Mouse (Mus musculus) layer of hippocampus, postnatal 36 days (tissue): ENCODE results near the gene Inafm1. TPM values are rescaled to one million over a fixed set of nuclear protein-coding genes. Genes with fewer than 3 reads are reported as not detected.
A peak's percentile ranks its signal among the peaks of the same experiment; 100 is the strongest.
"Not testable (repeated sequence)": the region's sequence is repeated elsewhere in the genome, so short reads cannot be mapped to it uniquely, and the experiment has no call there.

Source experiments
- DNase-seq, 2 experiments: peaks; one replicate each; pipeline ENCODE4 v3.0.0; 2022
- total RNA-seq, 2 experiments: library from RNA; stranded (reverse); gene quantifications; 2 replicates each; pipeline ENCODE4 v1.2.3; 2021

Gene Inafm1
- total RNA-seq = 10 to 100 TPM; 31.2 to 33.0 TPM

GRCm38 (mm10) chr7:16273081-16273765 lies at the start of gene Inafm1:
Gene Inafm1 (minus strand): TSS chr7:16273617.
- DNase-seq = peak; percentile 76 to 78

DNA sequence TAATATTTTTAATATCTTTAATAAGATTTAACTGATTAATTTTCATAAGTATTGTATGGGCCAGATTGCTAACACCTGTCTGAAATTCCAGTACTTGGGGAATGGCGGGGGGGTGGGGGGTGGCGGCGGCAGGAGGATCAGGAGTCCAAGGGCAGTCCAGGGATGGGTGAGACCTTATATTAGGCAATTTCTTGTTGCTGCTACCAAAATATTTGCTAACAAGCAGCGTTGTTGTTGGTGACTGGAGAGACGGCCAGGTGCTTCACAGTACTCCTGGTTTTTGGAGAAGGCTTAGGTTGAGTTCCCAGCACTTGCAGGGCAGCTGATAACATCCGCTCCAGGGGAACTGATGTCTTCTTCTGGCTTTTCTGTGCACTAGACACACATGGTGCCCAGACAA lies 47.1 kb upstream of the Inafm1 start:
- DNase-seq = no peak

DNA sequence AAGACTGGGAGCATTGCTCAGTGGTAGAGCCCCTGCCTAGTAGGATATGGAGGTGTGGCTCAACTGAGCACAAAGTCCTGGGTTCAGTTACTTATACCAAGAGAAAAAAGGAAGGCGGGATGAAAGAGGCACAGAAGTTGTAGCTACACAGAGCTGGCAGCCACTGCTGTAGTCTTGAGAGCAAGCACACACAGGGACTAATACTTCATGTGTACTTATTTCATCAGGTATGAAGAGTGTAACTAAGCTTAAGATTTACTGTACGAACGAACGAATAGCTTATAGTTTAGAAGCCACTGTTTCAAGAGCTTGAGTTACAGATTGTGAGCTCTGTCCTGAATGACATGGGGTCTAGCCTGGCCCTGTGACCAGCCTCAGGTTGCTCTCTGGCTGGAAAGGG lies 45.8 kb upstream of the Inafm1 start:
- DNase-seq = no peak

GRCm38 (mm10) chr7:16317094-16317493 lies 43.7 kb upstream of the Inafm1 start:
- DNase-seq = no peak

DNA sequence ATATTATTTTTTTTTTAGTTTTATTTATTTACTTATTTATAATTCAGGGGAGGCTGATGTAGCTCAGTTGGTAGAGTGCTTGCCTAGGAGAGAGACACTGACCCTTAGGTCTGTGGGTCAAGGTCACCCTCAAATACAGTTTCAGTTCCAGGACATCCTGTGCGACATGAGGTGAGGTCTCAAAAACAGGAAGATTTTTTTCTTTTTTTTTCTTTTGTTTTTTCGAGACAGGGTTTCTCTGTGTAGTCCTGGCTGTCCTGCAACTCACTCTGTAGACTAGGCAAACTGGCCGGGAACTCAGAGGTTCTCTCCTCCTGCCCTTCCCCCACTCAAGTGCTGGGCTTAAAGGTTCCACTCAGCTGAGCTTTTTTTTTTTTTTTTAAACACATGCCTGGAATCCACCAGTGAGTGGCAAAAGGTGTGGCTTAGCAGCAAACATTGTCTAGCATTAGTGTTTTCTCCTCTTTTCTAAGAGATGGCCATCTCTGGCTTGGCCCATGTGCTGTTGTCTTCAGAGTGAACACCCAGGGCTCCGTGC lies 41.9 kb upstream of the Inafm1 start:
- DNase-seq = no peak

DNA sequence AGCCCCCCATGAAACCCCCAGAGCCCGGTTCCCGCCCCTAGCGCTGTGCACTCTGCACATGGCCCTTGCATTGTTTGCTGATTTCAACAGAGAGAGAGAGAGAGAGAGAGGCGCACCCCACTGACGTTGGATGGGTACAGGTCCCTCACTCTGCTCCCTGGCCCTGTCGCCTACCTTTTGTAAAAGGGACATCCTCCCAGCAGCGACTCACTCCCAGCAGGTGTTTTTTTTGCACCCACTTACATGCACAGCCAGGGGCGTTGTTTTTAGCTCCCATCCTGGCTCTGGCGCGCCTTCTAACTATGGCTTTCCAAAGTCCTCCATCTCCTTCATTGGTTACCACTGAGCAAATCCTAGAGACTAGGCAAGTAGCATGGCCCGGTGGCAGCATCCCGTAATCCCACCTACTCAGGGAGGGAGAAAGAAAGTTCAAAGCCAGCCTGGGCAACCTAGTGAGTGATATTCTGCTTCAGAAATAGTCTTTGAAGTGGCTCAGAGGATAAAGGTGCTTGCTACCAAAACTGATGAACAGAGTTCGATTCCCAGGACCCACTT lies 40.9 kb upstream of the Inafm1 start:
- DNase-seq = no peak

DNA sequence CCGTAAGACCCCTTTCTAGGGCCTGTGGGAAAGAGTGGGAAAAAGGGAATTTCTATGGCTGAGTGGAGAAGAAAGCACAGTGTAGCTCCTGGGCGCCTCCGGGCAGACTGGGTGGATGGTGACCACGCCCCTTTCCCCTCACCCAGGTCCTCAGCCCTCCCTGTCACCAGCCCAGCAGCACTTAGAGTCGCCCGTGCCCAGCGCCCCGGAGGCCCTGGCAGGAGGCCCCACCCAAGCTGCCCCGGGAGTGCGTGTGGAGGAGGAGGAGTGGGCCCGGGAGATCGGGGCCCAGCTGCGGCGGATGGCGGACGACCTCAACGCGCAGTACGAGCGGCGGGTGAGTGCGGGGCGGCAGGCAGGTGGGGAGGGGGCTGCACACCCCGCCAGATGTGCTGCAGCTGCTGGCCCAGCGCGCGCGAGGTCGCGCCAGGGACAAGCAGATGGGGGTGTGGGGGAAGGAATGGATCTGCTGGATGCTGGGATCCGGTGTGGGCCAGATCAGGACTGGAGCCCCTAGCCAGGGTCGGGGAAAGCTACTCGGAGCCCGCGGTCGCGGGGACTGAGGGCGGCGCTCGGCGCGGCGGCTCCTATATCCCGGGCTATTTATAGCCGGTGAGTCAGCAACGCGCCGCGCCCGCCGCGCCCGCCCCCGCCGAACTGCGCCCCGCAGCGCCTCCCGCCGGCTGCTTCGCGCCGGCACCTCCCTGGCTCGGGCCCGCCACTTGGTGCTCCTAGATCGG lies 40.2 kb upstream of the Inafm1 start:
- peak; percentile 64 to 68 for DNase-seq

- DNase-seq = peak in 1 of 2 experiments; percentile 18
These were observed 39.4 kb upstream of the Inafm1 start for GRCm38 (mm10) chr7:16312672-16313311.

DNA sequence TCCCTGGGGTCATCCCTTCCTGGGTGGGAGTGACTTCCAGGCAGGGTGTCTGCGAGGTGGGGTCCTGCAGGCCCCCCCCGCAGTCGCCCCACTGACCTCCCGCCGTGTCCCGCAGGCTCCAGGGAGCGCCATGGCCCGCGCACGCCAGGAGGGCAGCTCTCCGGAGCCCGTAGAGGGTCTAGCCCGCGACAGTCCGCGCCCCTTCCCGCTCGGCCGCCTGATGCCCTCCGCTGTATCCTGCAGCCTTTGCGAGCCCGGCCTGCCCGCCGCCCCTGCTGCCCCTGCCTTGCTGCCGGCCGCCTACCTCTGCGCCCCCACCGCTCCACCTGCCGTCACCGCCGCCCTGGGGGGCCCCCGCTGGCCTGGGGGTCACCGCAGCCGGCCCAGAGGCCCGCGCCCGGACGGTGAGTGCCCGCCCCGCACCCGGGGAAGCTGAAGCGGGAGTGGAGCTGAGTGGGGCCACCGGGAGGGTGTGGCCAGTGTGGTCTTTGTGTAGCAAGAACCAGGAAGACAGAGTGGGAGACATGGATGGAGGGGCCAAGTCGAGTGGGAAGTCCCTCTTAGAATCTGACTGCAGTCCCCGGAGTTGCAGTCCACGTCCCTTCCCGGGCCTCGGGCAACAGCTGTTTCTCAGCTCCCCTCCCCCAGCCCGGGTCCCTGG lies 38.7 kb upstream of the Inafm1 start:
- DNase-seq = peak in 1 of 2 experiments; percentile 19

DNA sequence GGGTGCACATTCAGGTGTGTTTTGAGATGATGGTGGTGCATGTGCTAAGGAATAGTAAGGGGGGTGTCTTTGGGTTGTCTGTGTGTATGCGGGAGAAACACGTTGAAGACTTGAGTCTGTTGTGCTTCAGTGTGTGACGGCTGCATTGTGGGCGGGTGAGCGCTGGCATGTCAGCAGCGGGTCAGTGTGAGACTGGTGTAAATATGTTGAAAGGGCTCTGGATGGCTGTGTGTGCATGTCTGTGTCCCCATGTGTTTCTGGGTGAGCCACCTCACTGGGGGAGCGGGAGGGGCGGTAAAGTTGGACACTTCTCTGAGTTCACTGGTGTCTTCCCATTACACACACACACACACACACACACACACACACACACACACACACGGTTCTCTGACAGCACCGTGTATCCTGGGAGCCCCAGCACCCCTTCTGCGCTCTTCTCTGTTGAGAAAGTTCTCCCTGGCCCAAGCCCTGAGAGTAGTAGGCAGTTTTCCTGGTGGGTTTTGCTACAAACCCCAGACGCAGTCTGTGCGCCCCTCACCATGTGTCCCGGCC lies 38.1 kb upstream of the Inafm1 start:
- DNase-seq = peak in 1 of 2 experiments; percentile 33

GRCm38 (mm10) chr7:16310521-16311452 lies 37.4 kb upstream of the Inafm1 start:
- peak; percentile 55 to 58 for DNase-seq

DNA sequence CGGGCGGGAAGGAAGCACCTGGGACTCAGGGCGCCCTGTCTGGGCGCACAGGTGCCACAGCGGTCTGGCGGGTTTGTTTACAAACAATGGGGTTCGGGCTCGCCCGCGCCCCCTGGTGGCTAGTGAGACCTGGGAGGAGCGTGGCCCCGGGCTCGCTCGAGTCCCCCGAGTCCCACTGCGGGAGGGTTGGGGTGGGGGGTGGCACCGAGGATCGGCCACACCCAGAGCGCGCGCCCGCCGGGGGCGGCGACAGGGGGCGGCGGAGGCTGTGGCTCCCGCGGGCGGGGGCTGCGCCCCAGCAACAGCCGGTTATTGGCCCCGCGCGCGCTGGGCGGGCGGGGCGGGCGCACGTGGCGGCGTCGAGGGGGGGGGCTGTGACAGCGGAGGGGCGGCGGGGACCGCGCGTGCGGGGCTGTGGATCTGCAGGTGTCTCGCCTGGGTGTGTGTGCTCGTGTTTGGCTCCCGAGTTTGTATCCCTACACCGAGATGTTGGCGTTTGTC lies 36.7 kb upstream of the Inafm1 start:
- DNase-seq = peak; percentile 70 to 76

DNA sequence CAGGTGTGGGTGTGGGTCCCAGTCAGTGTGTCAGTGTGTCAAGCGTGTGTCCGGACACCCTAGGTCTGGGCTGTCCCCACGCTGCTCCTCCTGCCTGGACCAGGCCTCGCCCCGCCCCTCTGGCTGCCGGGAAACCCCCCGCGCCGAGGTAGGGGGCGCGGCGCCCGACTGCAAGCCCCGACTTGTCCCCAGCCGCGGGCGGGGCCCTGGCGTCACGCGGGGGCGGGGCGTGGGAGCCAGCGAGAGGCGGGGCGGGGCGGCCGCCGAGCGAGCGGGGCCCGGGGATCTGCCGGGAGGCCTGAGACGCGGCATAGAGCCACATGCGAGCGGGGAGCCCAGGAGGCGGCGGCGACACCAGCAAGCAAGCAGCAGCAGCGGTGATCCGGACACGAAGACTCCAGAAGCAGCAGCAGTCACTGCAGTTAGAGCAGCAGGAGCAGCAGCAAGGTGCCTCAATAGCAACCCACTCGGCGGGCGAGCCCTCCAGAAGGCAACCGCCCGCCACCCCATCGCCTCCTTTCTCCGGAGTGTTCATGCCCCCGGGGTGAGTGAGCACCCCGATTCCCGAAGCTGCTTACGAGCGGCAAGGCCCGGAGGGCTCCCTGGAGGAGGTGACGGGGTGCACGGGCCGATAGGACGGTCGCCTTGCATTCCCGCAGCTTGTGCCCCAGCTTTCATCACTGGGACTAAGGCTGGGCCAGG lies 36.1 kb upstream of the Inafm1 start:
- peak; percentile 87 for DNase-seq

GRCm38 (mm10) chr7:16308555-16309317 lies 35.3 kb upstream of the Inafm1 start:
- no peak for DNase-seq

GRCm38 (mm10) chr7:16308093-16308492 lies 34.7 kb upstream of the Inafm1 start, which contains the start of gene Bbc3:
Gene Bbc3 (plus strand): TSS chr7:16308393.
- DNase-seq = not testable (repeated sequence)

GRCm38 (mm10) chr7:16307141-16307540 lies 33.7 kb upstream of the Inafm1 start:
- DNase-seq = not testable (repeated sequence)

GRCm38 (mm10) chr7:16299419-16300035 lies 26.1 kb upstream of the Inafm1 start:
- DNase-seq = peak; percentile 97

DNA sequence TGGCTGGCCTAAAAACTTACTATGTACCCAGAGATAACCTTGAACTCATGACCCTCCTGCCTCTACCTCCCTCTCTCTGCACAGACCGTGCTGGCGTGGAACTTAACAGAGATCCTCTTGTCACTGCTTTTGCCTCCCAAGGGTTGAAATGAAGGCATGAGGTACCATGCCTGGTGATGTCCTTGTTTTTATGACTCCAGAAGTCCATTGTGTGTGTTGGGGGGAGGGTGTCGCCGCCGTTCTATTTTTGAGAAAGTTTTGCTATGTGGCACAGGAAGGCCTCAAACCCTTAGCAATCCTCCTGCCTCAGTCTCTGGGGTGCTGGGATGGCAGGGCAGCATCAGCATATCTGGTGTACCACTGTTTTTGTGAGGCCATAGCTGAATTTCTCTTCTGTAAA lies 25.5 kb upstream of the Inafm1 start:
- no peak for DNase-seq

DNA sequence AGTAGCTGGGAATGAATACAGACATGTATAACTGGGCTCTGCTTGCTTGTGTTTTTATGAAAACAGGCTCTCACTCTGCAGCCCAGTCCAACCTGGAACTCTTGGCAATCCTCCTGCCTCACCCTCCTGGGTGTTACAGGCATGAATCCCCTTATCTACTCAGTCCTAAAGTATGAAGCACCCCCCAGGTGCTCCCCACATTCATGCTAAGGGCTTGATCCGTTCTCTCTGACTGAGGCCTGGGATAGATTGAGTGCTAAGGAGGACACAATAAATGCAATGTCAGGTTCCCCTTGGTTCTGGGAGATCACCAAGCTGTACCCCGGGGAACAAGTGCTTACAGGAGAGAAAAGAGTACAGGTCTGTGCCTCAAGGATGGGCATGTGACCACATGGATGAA lies 24.2 kb upstream of the Inafm1 start:
- no peak for DNase-seq
